Mouse (Mus musculus): ENCODE measurements around the gene Tmem267. TPM values are rescaled to one million over a fixed set of nuclear protein-coding genes. Genes with fewer than 3 reads are reported as not detected.

Gene Tmem267
- polyA plus RNA-seq (2015; fragmentation: Nextera tagmentation; extraction: Ambion mirVana), result 0.37 and 0.44 TPM in 2 replicates

- Histone ChIP-seq H3K36me3 (replicated peaks) (peaks cover 28% of the 10 kb centered on the region), H3K9me3 (replicated peaks) (peaks cover 12% of the 10 kb centered on the region), H3K27ac (replicated peaks) (no peak within 1 kb of the TSS), H3K9ac (no peak within 1 kb of the TSS; the same call in 1 of the 2 replicates), H3K4me2 (no peak within 1 kb of the TSS; the same call in 1 of the 2 replicates), H3K27me3 (no peaks in the 10 kb centered on the region), H3K4me3 (replicated peaks) (no peak within 1 kb of the TSS), H3K4me1 (replicated peaks) (no peaks in the 10 kb centered on the region)
- 69% methylated on average over 87 of the region's 87 CpGs for WGBS (ENCODE audit: insufficient replicate concordance)
- ATAC-seq (ENCODE audit: insufficient read depth), result no peak
Measured at GRCm38 (mm10) chr13:119487880-119488580, at the start of gene Tmem267, which contains the start of gene 3110070M22Rik. Gene Tmem267, plus strand, starts transcription at chr13:119488039. Gene 3110070M22Rik, minus strand, starts transcription at chr13:119488383.

- Histone ChIP-seq H3K9me3 (replicated peaks) (no peaks in the 10 kb centered on the region), H3K27me3 (no peaks in the 10 kb centered on the region), H3K9ac (no peak overlapping the region), H3K27ac (replicated peaks) (no peak overlapping the region), H3K4me1 (replicated peaks) (no peaks in the 10 kb centered on the region), H3K4me3 (replicated peaks) (no peak overlapping the region), H3K36me3 (replicated peaks) (peaks cover 55% of the 10 kb centered on the region), H3K4me2 (no peak overlapping the region)
- peak; percentile 56; the same call in 1 of the 2 replicates for ATAC-seq (ENCODE audit: insufficient read depth)
- WGBS (ENCODE audit: insufficient replicate concordance), result 89% methylated on average over 1 of the region's 1 CpGs
Measured at GRCm38 (mm10) chr13:119442244-119442643, 45.6 kb upstream of the Tmem267 start.

- ATAC-seq (ENCODE audit: insufficient read depth), result no peak
- peaks cover 44% of the 10 kb centered on the region for H3K36me3 ChIP-seq (replicated peaks)
- no peak overlapping the region for H3K27ac ChIP-seq (replicated peaks)
- H3K4me3 ChIP-seq (replicated peaks), result no peak overlapping the region
- no peaks in the 10 kb centered on the region for H3K9me3 ChIP-seq (replicated peaks)
- no peak overlapping the region for H3K9ac ChIP-seq
- no peaks in the 10 kb centered on the region for H3K27me3 ChIP-seq
- no peaks in the 10 kb centered on the region for H3K4me1 ChIP-seq (replicated peaks)
- WGBS (ENCODE audit: insufficient replicate concordance), result 68% methylated on average over 4 of the region's 4 CpGs
- H3K4me2 ChIP-seq, result no peak overlapping the region
Measured at GRCm38 (mm10) chr13:119453563-119453962, 34.3 kb upstream of the Tmem267 start.

GRCm38 (mm10) chr13:119455082-119455481 is 32.8 kb upstream of the Tmem267 start:
- H3K9me3 ChIP-seq (replicated peaks), result no peaks in the 10 kb centered on the region
- H3K9ac ChIP-seq, result no peak overlapping the region
- no peaks in the 10 kb centered on the region for H3K4me1 ChIP-seq (replicated peaks)
- no peak overlapping the region for H3K4me3 ChIP-seq (replicated peaks)
- H3K27ac ChIP-seq (replicated peaks), result no peak overlapping the region
- peaks cover 43% of the 10 kb centered on the region for H3K36me3 ChIP-seq (replicated peaks)
- no peak for ATAC-seq (ENCODE audit: insufficient read depth)
- H3K27me3 ChIP-seq, result no peaks in the 10 kb centered on the region
- H3K4me2 ChIP-seq, result no peak overlapping the region

GRCm38 (mm10) chr13:119456342-119456741 is 31.5 kb upstream of the Tmem267 start:
- WGBS (ENCODE audit: insufficient replicate concordance), result 80% methylated on average over 7 of the region's 7 CpGs
- Histone ChIP-seq H3K4me2 (no peak overlapping the region), H3K27ac (replicated peaks) (no peak overlapping the region), H3K9me3 (replicated peaks) (no peaks in the 10 kb centered on the region), H3K27me3 (no peaks in the 10 kb centered on the region), H3K4me3 (replicated peaks) (no peak overlapping the region), H3K4me1 (replicated peaks) (no peaks in the 10 kb centered on the region), H3K36me3 (replicated peaks) (peaks cover 31% of the 10 kb centered on the region), H3K9ac (no peak overlapping the region)
- ATAC-seq (ENCODE audit: insufficient read depth), result no peak

- 6% methylated on average over 10 of the region's 10 CpGs for WGBS (ENCODE audit: insufficient replicate concordance)
- peak overlapping the region; percentile 86 for H3K27ac ChIP-seq (replicated peaks)
- ATAC-seq (ENCODE audit: insufficient read depth), result peak; percentile 76
- H3K9me3 ChIP-seq (replicated peaks), result no peaks in the 10 kb centered on the region
- H3K36me3 ChIP-seq (replicated peaks), result peaks cover 21% of the 10 kb centered on the region
- peak overlapping the region; percentile 75 for H3K4me2 ChIP-seq
- peak overlapping the region; percentile 73 for H3K9ac ChIP-seq
- H3K4me3 ChIP-seq (replicated peaks), result peak overlapping the region; percentile 81
- H3K27me3 ChIP-seq, result no peaks in the 10 kb centered on the region
- H3K4me1 ChIP-seq (replicated peaks), result peaks cover 19% of the 10 kb centered on the region
Measured at GRCm38 (mm10) chr13:119461900-119462595, 25.8 kb upstream of the Tmem267 start.

- ATAC-seq (ENCODE audit: insufficient read depth), result peak; percentile 99
- no peaks in the 10 kb centered on the region for H3K27me3 ChIP-seq
- peaks cover 26% of the 10 kb centered on the region for H3K36me3 ChIP-seq (replicated peaks)
- H3K9ac ChIP-seq, result peak within 1 kb of the TSS; percentile 73
- peak within 1 kb of the TSS; percentile 75 for H3K4me2 ChIP-seq
- 6% methylated on average over 57 of the region's 57 CpGs for WGBS (ENCODE audit: insufficient replicate concordance)
- H3K27ac ChIP-seq (replicated peaks), result peak within 1 kb of the TSS; percentile 86
- H3K9me3 ChIP-seq (replicated peaks), result no peaks in the 10 kb centered on the region
- H3K4me1 ChIP-seq (replicated peaks), result peaks cover 19% of the 10 kb centered on the region
- peak within 1 kb of the TSS; percentile 81 for H3K4me3 ChIP-seq (replicated peaks)
Measured at GRCm38 (mm10) chr13:119462596-119463560, 25.0 kb upstream of the Tmem267 start, which contains the start of gene 4833420G17Rik. Gene 4833420G17Rik, plus strand, starts transcription at chr13:119462768.

GRCm38 (mm10) chr13:119476631-119477030 is 11.2 kb upstream of the Tmem267 start:
- Histone ChIP-seq H3K36me3 (replicated peaks) (peaks cover 74% of the 10 kb centered on the region), H3K9me3 (replicated peaks) (no peaks in the 10 kb centered on the region), H3K4me2 (no peak overlapping the region), H3K4me1 (replicated peaks) (no peaks in the 10 kb centered on the region), H3K27me3 (no peaks in the 10 kb centered on the region), H3K9ac (no peak overlapping the region), H3K27ac (replicated peaks) (no peak overlapping the region), H3K4me3 (replicated peaks) (no peak overlapping the region)
- ATAC-seq (ENCODE audit: insufficient read depth), result no peak
- 68% methylated on average over 9 of the region's 9 CpGs for WGBS (ENCODE audit: insufficient replicate concordance)

GRCm38 (mm10) chr13:119477789-119478188 is 10.1 kb upstream of the Tmem267 start:
- no peaks in the 10 kb centered on the region for H3K4me1 ChIP-seq (replicated peaks)
- H3K27ac ChIP-seq (replicated peaks), result no peak overlapping the region
- 67% methylated on average over 2 of the region's 2 CpGs for WGBS (ENCODE audit: insufficient replicate concordance)
- H3K9me3 ChIP-seq (replicated peaks), result no peaks in the 10 kb centered on the region
- no peak overlapping the region for H3K4me2 ChIP-seq
- no peak overlapping the region for H3K4me3 ChIP-seq (replicated peaks)
- H3K9ac ChIP-seq, result no peak overlapping the region
- no peak for ATAC-seq (ENCODE audit: insufficient read depth)
- no peaks in the 10 kb centered on the region for H3K27me3 ChIP-seq
- H3K36me3 ChIP-seq (replicated peaks), result peaks cover 68% of the 10 kb centered on the region

GRCm38 (mm10) chr13:119487354-119487753 is 485 bp upstream of the Tmem267 start:
- H3K27ac ChIP-seq (replicated peaks), result no peak overlapping the region
- H3K4me3 ChIP-seq (replicated peaks), result no peak overlapping the region
- H3K9ac ChIP-seq, result no peak overlapping the region
- no peaks in the 10 kb centered on the region for H3K27me3 ChIP-seq
- 49% methylated on average over 7 of the region's 7 CpGs for WGBS (ENCODE audit: insufficient replicate concordance)
- H3K4me1 ChIP-seq (replicated peaks), result no peaks in the 10 kb centered on the region
- peaks cover 30% of the 10 kb centered on the region for H3K36me3 ChIP-seq (replicated peaks)
- ATAC-seq (ENCODE audit: insufficient read depth), result no peak
- peaks cover 12% of the 10 kb centered on the region for H3K9me3 ChIP-seq (replicated peaks)
- H3K4me2 ChIP-seq, result no peak overlapping the region; the same call in 1 of the 2 replicates
